Mouse (Mus musculus) naive thymus-derived CD4-positive, alpha-beta T cell, adult 2 months (primary cell): ENCODE data around the gene Sec24a.
"Not testable (repeated sequence)": the region's sequence is repeated elsewhere in the genome, so short reads cannot be mapped to it uniquely, and the experiment has no call there.

Experiments used
- DNase-seq: peaks from one replicate; pipeline ENCODE4 v3.0.0-alpha.2; 2011; ENCODE audit warnings: low read depth

Sec24a gene

DNA sequence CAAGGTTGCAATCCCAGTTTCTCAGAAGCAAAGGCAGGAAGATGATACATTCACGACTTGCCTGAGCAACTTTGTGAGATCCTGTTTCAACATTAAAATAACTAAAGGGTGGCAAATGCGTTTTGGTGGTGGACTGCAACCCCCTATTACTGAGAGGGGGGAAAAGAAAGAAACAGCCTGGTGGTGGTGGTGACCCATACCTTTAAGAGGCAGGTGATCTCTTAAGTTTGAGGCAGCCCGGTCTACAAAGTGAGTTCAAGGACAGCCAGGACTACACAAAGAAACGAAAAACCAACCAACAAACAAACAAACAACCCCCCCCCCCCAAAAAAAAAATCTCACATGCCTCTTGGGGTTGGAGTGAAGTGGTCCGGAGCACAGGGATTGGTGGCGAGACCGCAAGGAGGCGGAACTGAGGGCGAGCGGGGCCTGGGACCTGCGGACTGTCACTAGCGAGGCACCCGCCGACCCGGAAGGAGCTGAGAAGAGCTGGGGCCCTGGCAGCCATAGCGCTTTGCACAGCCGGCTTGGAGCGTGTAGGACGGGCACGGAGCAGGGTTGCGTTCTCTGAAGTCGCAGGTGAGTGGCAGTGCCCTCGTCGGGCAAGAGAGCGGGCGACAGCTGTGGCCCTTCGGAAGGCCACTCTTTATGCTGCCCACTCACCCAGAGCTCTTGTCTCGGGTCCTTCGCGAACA, at the start of gene Sec24a, which contains the start of gene Sar1b:
Sec24a (minus strand) TSS at position 422 of the 695 bp plus-strand sequence.
Sar1b (plus strand) TSS at position 475 of the 695 bp plus-strand sequence.
- DNase-seq, result peak; percentile 87

DNA sequence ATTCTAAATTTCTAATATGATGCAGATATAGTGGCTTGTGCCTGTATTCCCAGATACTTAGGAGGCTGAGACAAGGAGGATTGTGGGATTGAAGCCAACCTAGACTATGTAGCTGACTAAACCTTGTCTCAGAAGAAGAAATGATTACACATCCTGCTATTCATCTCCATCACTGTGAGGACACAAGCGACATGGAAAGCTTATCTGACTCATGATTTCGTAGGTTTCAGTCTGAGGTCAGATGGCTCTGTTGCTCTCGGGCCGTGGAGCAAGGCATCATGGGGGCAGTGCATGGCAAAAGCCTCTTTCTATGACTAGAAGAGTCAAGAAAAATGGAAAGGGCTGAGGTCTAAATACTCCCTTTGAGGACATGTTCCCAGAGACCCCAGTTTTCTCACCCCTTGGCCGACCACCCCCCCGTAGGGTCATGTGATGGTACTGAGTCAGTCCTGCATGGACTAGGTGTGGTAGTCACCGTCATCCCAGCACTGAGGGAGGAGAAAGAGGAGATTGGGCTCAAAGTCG, 48.6 kb upstream of the Sec24a start:
- no peak for DNase-seq

DNA sequence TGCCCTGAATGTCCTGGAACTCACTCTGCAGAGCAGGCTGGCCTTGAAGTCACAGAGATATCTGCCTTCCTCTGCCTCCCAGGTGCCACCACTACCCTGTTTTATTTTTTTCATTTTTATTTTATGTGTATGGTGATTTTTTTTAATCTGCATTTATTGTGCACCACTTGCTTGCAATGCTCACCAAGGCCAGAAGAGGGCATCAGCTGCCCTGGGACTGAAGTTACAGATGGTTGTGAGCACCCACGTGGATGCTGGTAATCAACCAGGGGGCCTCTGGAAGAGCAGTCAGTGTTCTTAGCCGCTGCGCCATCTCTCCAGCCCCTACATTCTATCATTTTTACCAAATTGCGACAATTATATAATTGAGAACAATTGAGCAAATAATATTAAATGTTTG, 47.8 kb upstream of the Sec24a start:
- peak; percentile 50 for DNase-seq

DNA sequence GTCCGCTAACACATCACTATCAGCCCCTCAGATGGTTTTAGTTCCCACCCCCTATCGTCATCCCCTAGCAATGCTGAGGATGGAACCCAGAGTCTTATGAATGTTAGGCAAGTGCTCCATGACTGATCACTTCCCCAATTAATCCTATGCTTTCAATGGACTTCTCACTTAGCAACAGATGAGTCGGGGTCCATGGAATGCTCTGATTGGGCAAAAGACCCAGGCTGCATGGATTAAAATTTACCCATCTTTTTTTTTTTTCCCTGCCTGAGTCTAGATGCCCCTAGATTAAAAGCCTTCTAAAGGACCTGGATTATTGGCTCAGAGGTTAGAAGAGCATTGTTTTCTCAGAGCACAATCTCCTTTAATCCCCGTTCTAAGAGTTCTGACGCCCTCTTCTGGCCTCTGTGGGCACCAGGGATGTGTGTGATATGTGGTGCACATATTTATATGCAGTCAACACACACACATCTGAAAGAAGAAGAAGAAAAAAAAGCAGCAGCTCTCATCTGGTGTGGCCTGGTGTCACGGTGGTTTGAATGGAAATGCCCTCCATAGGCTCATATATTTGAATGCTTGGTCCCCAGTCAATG, 46.3 kb upstream of the Sec24a start:
- peak; percentile 65 for DNase-seq

DNA sequence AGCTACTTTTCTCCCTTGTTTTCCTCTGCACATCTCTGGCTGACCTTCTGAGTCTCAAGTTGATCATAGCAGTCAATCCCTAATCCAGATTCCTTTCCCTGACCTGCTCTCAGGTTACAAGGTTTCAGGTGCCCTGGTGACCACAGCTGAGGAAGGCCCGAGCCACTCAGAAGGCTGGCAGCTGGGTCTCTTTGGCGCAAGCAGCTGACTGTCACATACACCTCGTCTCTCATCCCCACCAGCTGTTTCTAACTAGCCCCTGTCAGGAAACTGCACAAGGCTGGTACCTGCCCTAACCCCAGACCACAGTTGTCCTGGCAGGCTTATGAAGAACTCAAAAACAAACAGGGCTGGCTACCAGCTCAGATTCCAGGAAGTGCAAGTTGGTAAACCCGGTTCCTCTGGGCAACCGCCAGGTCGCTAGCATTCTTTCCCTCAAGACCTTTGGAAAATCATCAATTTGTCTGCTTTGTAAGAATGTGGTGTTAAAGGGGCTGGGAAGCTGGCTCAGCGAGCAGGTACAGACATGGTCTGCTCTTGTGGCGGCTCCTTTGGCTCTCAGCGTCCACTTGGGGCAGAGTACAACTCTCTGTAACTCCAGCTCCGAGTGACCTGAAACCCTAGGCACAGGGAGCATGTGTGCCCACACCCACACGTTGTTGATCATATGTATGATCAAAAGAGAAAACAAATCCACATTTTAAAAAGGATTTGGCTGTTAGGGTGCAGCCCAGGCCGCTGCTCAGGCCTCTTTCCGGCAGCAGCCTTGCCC, 43.9 kb upstream of the Sec24a start:
- DNase-seq, result no peak

DNA sequence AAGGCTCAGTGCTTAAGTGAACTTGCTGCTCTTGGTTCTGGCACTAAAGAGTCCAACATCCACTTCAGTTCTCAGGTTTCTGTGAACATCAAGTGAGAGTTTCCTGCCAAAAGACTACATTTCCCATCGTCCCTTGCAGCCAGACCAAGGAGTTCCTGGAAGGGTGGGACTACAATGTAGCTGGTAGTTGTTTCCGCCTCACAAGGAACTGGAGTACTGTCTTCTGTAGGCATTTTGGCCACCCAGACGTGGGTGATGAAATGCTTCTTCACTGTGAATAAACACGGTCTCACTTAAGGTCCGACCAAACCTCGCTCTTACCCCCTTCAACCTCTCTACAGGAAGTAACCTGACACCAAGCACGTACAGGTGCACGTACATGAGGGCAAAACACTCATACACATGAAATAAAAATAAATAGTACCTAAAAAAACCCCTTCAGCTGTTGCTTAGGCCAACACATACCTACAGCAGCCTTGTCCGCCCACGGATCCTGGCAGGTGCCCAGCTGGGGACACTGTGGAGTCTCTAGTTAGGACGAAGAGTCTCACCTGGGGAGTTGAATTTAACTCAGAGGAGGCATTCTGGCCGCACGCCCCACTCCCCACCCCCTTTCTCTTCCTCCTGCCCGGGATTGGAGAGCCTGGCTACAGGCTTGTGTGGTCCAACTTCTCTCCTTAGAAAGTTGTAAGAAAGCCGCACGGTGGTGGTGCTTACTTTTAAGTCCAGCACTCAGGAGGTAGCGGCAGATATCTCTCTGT, 42.0 kb upstream of the Sec24a start:
- peak; percentile 91 for DNase-seq

DNA sequence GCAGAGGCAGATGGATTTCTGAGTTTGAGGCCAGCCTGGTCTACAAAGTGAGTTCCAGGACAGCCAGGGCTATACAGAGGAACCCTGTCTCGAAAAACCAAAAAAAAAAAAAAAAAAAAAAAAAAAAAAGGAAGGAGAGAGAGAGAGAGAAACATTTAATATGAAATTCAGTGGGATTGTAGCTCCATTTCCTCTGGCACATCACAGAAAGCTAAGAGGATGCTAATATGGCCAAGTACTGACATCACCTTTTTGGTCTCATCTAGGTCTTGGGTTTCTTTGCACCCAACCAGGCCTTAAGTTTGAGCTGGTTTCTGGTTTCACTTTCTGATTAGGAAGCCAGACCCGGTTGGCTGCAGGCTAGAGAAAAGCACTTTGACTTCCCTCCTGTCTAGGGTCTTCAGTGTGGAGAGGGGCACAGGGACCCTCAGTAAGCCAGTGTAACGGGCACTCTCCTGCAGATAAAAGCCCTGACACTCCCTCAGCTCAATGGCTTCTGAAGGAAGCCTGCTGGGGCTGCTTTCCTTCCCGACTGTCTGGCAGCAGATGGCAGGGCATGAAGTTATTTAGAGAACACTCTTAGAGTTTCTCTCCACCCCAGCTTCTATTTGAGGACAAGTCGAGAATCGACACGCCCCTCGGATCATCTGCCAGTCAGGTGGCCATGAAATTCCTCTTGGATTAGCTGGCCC, 37.3 kb upstream of the Sec24a start:
- DNase-seq, result peak; percentile 69

DNA sequence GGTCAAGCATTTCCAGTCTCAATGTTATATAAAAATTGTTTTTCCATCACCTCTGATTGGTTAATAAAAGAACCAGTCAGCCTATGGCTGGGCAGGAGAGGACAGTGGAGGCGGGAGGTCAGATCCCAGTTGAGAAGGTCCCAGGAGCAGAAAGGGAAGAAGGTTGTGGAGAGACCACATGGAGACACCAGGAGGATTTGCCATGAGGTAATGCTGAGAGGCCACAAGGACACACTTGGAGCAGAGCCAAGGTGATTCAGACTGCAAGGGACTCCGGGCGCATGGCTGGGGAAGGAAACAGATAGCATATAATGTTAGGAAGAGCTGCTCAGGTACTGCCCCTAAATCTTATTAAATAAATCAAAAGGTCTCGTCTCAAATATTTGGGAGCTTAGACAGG, 32.8 kb upstream of the Sec24a start:
- no peak for DNase-seq

DNA sequence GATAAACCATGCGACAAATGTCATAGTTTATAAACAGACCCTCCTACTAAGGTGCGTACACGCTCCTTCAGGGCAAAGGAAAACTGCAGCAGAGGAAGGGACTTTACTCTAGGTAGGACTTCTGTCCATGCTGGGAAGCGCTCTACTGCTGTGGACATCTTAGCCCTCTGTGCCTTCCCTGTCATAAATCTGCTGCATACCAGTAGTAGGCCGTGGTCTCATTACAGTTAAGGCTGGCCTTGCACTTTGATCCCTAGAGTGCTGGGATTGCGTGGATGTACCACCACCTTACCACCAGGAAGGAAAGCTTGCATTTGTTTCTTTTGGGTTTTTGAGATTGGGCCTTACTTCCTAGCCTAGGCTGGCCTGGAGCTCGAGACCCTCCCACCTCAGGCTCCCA, 27.2 kb upstream of the Sec24a start:
- DNase-seq, result no peak

DNA sequence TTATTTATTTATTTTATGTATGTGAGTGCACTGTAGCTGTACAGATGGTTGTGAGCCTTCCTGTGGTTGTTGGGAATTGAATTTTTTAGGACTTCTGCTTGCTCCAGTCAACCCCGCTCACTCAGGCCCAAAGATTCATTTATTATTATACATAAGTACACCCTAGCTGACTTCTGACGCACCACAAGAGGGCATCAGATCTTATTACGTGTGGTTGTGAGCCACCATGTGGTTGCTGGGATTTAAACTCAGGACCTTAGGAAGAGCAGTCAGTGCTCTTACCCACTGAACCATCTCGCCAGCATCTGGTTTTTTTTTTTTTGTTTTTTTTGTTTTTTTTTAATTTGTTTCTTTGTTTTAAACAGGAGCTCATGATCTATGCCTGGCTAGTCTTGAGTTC, 26.3 kb upstream of the Sec24a start:
- DNase-seq, result not testable (repeated sequence)

DNA sequence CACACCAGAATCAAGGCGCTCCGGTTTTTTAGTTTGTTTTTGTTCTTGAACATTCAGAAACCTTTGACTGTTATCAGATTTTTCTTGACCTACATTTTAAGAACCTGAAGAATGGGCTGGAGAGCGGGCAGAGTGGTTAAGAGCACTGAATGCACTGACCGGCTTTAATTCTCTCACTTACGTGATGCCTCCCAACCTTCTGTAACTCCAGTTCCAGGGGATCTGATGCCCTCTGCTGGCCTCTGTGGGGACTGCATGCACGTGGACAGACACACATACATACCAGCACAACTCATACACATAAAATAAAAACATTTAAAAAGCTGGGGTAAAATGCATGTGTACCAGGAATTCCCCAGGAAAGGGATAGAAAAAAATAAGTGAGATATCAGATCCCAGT, 22.5 kb upstream of the Sec24a start:
- DNase-seq, result peak; percentile 50

DNA sequence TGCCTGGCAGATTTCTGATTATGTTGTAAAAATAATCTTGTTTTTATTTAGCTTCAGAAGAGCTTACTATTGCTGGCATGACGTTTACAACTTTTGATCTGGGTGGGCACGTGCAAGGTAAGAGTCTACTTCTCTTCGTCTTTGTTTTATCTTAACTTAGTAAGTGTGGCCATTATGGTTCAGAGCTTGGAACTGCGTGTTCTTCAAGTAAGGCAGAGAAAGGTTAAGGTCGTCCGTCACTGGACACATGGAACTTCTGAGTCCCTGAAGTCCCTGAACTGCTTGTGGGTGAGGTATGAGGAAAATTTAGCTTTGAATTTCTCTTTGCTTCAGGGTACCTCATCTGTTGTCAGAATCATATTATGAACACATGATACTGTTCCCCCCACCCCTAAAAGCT, 19.3 kb upstream of the Sec24a start:
- DNase-seq, result no peak

DNA sequence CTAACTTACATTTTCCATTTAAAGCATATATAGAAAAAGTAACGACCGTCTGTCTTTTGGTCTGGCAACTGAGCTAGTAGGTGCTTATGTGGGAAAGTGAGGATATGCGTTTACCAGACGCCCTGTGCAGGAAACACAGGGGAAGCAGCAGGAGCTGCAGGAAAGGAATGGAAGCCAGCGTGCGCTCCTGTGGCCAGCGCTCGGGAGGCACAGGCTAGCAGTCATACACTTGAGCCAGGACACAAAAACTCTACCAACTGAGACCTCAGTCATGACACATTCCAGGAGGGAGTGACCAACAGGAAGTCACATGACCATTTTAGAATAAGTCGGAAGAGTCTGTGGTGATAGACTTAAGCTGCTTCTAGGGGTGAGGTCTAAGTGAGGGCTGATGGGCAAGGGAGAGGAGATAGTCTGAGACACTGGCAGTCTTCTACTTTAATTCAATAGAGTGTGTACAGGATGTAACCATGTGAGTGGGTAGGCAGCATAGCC, 17.4 kb upstream of the Sec24a start:
- DNase-seq, result no peak

DNA sequence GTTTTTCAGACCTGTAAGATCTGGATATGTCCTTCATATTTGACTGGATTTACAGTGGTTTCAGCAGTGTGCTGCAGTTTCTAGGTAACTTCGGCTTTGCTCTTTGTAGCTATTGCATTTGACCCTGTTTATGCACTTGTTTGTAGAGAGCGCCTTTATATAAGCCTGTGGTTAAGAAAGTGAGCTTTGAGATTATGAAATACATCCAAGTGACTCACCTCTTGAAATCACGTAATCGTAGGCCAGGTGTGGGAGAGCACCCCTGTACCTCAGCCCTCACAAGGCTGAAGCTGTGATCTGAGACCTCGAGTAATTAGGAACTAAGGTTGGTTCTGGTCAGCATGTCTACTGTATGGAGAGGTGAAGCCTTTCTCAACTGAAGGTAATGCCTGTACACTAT, 14.0 kb upstream of the Sec24a start:
- DNase-seq, result no peak

DNA sequence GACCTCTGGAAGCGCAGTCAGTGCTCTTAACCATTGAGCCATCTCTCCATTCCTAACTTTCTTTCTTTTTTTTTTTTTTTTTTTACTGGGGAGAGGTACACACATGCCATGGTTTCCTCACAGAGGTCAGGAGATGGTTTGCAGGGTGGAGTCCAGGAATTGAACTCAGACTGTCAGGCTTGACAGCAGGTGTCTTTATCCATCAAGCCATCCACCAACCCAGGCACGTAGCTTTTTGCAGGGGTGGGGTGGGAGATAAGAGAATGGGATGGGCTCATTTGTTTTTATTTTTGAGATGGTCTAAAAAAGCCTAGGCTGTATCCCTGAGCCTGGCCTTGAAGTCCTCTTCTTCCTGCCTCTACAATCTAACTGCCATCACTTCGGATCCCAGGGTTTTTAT, 12.1 kb upstream of the Sec24a start:
- DNase-seq, result no peak

DNA sequence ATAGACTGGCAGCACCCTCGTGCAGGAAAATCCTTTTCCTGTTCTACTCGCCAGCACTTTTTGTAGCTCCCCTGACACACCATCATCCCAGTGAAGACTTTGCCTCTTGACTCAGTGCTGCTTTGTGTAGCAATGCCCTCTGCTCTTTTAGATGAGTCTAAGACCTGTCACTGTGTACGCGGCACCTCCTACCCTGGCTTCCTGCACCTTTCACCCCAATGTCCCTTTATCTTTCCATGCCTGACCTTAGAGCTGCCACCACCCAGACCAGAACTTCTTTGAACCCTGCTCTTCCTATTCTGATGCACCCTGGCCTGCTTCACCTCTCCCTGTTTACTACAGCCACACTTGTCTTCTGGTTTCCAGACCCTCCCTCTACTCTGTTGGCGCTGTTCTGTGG, 4.9 kb upstream of the Sec24a start:
- no peak for DNase-seq

DNA sequence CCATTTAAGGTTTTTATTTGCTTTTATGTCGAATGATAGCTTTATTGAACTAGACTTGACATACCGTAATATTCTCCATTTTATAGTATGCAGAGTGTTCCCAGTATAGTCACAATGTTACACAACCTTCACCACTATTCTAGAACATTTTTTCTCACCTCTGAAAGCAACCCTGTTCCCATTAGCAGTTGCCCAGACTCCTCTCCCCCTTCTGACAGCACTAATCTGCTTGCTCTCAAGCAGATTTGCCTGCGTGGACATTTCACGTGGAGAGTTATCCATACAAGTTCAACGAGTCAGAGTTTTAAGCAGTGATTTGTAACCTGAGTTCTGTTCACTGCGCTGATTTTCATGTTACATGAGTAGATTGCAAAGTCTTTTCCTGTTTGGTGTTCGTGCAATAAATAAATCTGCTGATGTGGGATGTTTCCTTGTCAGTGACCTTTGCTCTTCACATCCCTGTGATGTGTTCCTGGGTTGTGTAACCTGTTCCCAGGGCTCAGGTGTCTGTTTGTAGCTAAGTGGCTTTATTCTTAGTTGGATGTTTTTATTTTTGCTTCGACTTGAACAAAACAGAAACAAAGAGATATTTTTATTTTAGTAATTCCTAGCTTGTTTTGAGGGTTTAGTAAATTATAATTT, 4.3 kb upstream of the Sec24a start:
- DNase-seq, result no peak

DNA sequence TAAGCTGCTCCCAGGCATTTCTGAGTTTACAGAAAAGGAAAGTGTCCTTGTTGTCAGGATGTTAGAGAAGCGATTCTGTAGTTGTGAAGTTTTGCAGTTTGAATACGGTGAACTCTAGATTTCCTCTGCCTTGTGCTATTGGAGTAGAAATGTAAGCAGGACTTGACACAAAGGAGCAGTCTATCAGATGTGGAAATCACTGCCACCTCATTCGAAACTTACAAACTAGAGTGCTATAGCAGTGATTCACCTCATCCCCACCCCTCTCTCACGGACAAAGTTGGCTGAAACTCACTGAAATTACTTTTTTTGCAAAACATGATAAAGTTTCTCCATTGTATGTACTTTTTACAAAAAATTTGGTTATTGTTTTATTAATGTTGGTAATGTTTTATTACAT, 1.4 kb upstream of the Sec24a start:
- no peak for DNase-seq

DNA sequence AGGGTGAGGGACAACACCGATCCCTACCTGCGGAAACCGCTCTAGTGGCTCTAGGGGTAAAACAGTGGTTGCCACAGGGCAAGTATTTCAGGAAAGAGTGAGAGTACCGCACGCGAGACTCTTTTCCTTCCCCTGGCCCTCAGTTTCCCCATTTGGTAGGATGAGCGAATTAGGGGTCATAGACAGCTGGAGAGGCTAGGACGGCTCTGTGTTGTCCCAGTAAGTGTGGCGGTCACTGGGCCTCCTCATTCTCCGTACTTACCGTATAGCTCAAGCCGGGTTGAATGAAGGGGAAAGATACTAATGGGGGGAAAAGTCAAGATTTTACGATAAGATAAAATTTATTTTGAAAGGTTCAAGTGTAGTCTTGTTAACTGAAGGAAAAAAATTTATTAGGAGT, 521 bp upstream of the Sec24a start:
- no peak for DNase-seq

DNA sequence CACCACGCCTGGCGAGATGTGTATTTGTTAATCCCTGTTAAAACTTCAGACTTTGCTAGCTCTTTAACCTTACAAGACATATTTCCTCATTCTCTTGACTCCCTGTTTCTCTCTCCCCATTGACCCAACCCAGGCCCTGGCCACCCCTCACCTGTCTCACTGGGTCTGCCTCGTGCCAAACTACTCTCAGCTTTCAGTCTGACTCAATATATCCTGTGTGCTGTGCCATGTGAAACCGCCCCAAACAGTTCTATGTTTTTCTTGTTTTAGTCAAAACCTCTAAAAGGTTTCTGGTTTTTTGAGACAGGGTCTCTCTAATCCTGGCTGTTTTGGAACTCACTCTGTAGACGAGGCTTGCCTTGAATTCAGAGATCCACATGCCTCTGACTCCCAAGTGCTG, 2.2 kb downstream of the Sec24a start:
- no peak for DNase-seq
